Mouse (Mus musculus): ENCODE measurements around the gene Barhl1. TPM values are rescaled to one million over a fixed set of nuclear protein-coding genes. Genes with fewer than 3 reads are reported as not detected.
A peak's percentile ranks its signal among the peaks of the same experiment; 100 is the strongest.

The Barhl1 gene
- polyA plus RNA-seq, 1 experiment from 2014 or later = 7.5 TPM

DNA sequence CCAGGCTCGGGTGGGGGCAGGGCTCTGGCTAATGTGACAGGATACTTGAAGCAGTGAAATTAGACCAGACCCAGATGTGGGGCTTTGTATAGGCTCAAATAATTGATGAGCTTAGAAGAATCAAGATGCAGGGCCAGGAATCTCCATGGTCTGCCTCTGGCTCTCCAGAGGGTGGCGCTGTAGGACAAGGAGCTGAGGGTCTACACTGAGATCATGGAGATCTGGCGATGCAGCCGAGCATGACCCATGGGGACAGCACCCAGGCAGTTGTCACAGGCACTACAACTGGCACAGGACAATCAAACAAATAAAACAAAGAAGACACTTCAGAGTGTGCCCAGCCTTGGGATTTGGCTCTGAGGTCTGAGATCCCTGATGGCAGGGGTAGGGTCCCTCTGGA, 7.4 kb upstream of the Barhl1 start:
- H3K4me1 ChIP-seq = no peaks in the 10 kb centered on the region
- no peaks in the 10 kb centered on the region for H3K9me3 ChIP-seq (replicated peaks)
- WGBS = 0% methylated on average over 4 of the region's 4 CpGs
- H3K27me3 ChIP-seq (replicated peaks) = peaks cover 80% of the 10 kb centered on the region
- no peak overlapping the region for H3K27ac ChIP-seq (replicated peaks)
- H3K9ac ChIP-seq (replicated peaks) = no peak overlapping the region
- no peak overlapping the region for H3K4me2 ChIP-seq
- no peaks in the 10 kb centered on the region for H3K36me3 ChIP-seq
- no peak overlapping the region for H3K4me3 ChIP-seq (replicated peaks)
- ATAC-seq (ENCODE audit: low FRiP score) = peak; percentile 77; the same call in 1 of the 2 replicates

GRCm38 (mm10) chr2:28919001-28919400, 2.5 kb upstream of the Barhl1 start:
- Histone ChIP-seq H3K4me2 (no peak overlapping the region), H3K9ac (replicated peaks) (no peak overlapping the region), H3K4me1 (peaks cover 14% of the 10 kb centered on the region), H3K27me3 (replicated peaks) (peaks cover 94% of the 10 kb centered on the region), H3K9me3 (replicated peaks) (no peaks in the 10 kb centered on the region), H3K4me3 (replicated peaks) (no peak overlapping the region), H3K36me3 (no peaks in the 10 kb centered on the region), H3K27ac (replicated peaks) (no peak overlapping the region)
- WGBS = 0% methylated on average over 4 of the region's 4 CpGs
- ATAC-seq (ENCODE audit: low FRiP score) = no peak

- Histone ChIP-seq H3K9me3 (replicated peaks) (no peaks in the 10 kb centered on the region), H3K27me3 (replicated peaks) (peaks cover 96% of the 10 kb centered on the region), H3K4me3 (replicated peaks) (peak overlapping the region; percentile 9; the same call in 1 of the 2 replicates), H3K36me3 (no peaks in the 10 kb centered on the region), H3K9ac (replicated peaks) (no peak overlapping the region), H3K4me1 (peaks cover 14% of the 10 kb centered on the region), H3K27ac (replicated peaks) (no peak overlapping the region), H3K4me2 (peak overlapping the region; percentile 38)
- ATAC-seq (ENCODE audit: low FRiP score) = no peak
- WGBS = under 1% methylated on average over 69 of the region's 73 CpGs
These were observed 1.3 kb upstream of the Barhl1 start for GRCm38 (mm10) chr2:28917518-28918361.

GRCm38 (mm10) chr2:28917156-28917517, 669 bp upstream of the Barhl1 start:
- H3K4me3 ChIP-seq (replicated peaks) = no peak overlapping the region; the same call in 1 of the 2 replicates
- no peak for ATAC-seq (ENCODE audit: low FRiP score)
- H3K4me2 ChIP-seq = no peak overlapping the region; the same call in 1 of the 2 replicates
- H3K36me3 ChIP-seq = no peaks in the 10 kb centered on the region
- H3K9ac ChIP-seq (replicated peaks) = no peak overlapping the region
- peaks cover 17% of the 10 kb centered on the region for H3K4me1 ChIP-seq
- no peaks in the 10 kb centered on the region for H3K9me3 ChIP-seq (replicated peaks)
- WGBS = 4% methylated on average over 11 of the region's 11 CpGs
- H3K27ac ChIP-seq (replicated peaks) = no peak overlapping the region
- peaks cover 94% of the 10 kb centered on the region for H3K27me3 ChIP-seq (replicated peaks)

GRCm38 (mm10) chr2:28915768-28916512, 528 bp downstream of the Barhl1 start:
- H3K36me3 ChIP-seq = no peaks in the 10 kb centered on the region
- peaks cover 27% of the 10 kb centered on the region for H3K4me1 ChIP-seq
- H3K9me3 ChIP-seq (replicated peaks) = no peaks in the 10 kb centered on the region
- WGBS = 1% methylated on average over 50 of the region's 50 CpGs
- H3K9ac ChIP-seq (replicated peaks) = no peak overlapping the region
- H3K27ac ChIP-seq (replicated peaks) = no peak overlapping the region
- ATAC-seq (ENCODE audit: low FRiP score) = no peak
- peak overlapping the region; percentile 22; the same call in 1 of the 2 replicates for H3K4me3 ChIP-seq (replicated peaks)
- H3K27me3 ChIP-seq (replicated peaks) = peaks cover 94% of the 10 kb centered on the region
- peak overlapping the region; percentile 30; the same call in 1 of the 2 replicates for H3K4me2 ChIP-seq

GRCm38 (mm10) chr2:28915104-28915738, 1.2 kb downstream of the Barhl1 start:
- WGBS = under 1% methylated on average over 22 of the region's 22 CpGs
- H3K4me1 ChIP-seq = peaks cover 27% of the 10 kb centered on the region
- H3K4me3 ChIP-seq (replicated peaks) = peak overlapping the region; percentile 22; the same call in 1 of the 2 replicates
- H3K36me3 ChIP-seq = no peaks in the 10 kb centered on the region
- peaks cover 95% of the 10 kb centered on the region for H3K27me3 ChIP-seq (replicated peaks)
- H3K4me2 ChIP-seq = no peak overlapping the region
- no peaks in the 10 kb centered on the region for H3K9me3 ChIP-seq (replicated peaks)
- H3K9ac ChIP-seq (replicated peaks) = no peak overlapping the region
- H3K27ac ChIP-seq (replicated peaks) = no peak overlapping the region
- ATAC-seq (ENCODE audit: low FRiP score) = no peak

DNA sequence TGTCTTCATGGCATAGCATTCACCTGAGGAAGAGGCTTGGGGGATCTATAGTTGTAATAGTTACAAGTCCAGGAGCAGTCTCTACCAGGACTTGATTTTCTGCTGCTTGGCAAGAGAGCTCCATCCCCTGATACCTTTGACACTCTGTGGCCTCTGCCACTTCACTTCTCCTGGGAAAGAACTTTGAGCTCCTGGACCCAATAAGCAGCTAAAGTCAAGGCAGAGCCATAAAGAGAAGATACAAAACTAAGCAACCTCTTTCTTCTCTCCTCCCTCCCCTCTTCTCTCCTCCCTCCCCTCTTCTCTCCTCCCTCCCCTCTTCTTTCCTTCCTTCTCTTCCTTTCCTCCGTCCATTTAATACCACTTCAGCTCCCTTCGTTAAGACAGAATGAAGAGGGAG, 2.3 kb downstream of the Barhl1 start:
- H3K4me1 ChIP-seq = peaks cover 32% of the 10 kb centered on the region
- WGBS = 3% methylated on average over 2 of the region's 2 CpGs
- 0 out of 2 replicates have a peak overlapping the region, but pooled peaks have one; percentile 0 for H3K4me3 ChIP-seq (replicated peaks)
- H3K4me2 ChIP-seq = no peak overlapping the region
- H3K36me3 ChIP-seq = no peaks in the 10 kb centered on the region
- ATAC-seq (ENCODE audit: low FRiP score) = no peak
- no peak overlapping the region for H3K9ac ChIP-seq (replicated peaks)
- no peaks in the 10 kb centered on the region for H3K9me3 ChIP-seq (replicated peaks)
- H3K27me3 ChIP-seq (replicated peaks) = peaks cover 97% of the 10 kb centered on the region
- no peak overlapping the region for H3K27ac ChIP-seq (replicated peaks)

DNA sequence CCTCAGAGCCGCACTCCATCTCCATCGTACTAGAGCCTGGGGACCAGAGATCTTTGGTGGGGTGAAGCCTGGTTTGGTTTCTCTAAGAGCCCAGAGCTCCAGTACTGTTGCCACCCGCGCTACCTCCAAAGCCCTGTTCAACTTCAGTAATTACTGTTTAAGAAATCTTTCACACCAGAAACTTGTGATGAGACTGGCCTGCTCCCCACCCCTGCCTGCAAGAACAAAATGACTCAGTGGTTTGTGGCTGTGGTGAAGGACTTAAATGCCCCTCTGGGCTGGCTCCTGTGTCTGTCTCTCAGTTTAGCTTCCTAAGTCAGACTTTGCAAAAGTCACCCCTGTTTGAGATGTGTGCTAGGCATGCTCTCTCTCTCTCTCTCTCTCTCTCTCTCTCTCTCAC, 3.5 kb downstream of the Barhl1 start:
- Histone ChIP-seq H3K27ac (replicated peaks) (no peak overlapping the region), H3K36me3 (no peaks in the 10 kb centered on the region), H3K9me3 (replicated peaks) (no peaks in the 10 kb centered on the region), H3K4me1 (peaks cover 41% of the 10 kb centered on the region), H3K27me3 (replicated peaks) (peaks cover 97% of the 10 kb centered on the region), H3K4me3 (replicated peaks) (no peak overlapping the region), H3K9ac (replicated peaks) (no peak overlapping the region), H3K4me2 (no peak overlapping the region)
- 0% methylated on average over 4 of the region's 4 CpGs for WGBS
- ATAC-seq (ENCODE audit: low FRiP score) = no peak

DNA sequence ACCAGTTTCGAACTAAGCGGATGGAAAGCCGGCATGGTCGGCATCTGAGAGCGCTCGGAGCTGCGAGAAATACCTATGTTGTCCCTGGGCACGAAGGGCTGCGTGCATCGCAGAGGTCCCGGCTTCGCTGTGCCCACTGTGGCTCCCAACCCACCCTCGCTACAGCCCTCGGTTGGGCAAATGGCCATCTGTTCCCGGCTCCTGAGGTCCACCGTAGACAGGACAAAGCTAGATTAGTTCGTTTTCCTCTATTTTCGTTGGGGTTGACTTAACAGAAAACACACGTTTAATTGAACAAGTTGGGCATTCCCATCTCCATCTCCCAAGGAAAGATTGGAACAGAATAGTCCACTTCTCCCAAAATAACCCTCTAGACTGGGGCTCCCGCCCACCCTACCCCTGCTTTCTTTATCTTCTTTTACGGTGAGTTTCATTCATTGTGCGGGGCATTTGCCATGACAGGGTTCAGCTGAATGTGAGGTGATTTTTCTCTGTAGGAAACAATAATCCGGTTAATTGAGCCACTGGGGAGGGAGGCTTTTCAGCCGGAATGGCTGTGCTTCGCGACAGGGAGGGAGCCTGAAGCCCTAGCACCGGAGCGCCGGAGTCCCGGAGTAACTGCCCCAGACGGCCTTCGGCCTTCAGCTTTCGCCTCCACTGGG, 4.3 kb downstream of the Barhl1 start:
- no peak for ATAC-seq (ENCODE audit: low FRiP score)
- H3K4me3 ChIP-seq (replicated peaks) = no peak overlapping the region
- no peaks in the 10 kb centered on the region for H3K36me3 ChIP-seq
- peaks cover 97% of the 10 kb centered on the region for H3K27me3 ChIP-seq (replicated peaks)
- peaks cover 38% of the 10 kb centered on the region for H3K4me1 ChIP-seq
- 3% methylated on average over 33 of the region's 33 CpGs for WGBS
- no peaks in the 10 kb centered on the region for H3K9me3 ChIP-seq (replicated peaks)
- H3K9ac ChIP-seq (replicated peaks) = no peak overlapping the region
- no peak overlapping the region for H3K4me2 ChIP-seq
- no peak overlapping the region for H3K27ac ChIP-seq (replicated peaks)

- ATAC-seq (ENCODE audit: low FRiP score) = no peak
- 2% methylated on average over 44 of the region's 44 CpGs for WGBS
- Histone ChIP-seq H3K9ac (replicated peaks) (no peak overlapping the region), H3K9me3 (replicated peaks) (no peaks in the 10 kb centered on the region), H3K36me3 (no peaks in the 10 kb centered on the region), H3K4me1 (peaks cover 38% of the 10 kb centered on the region), H3K27me3 (replicated peaks) (peaks cover 97% of the 10 kb centered on the region), H3K4me2 (0 out of 2 replicates have a peak overlapping the region, but pooled peaks have one; percentile 11), H3K4me3 (replicated peaks) (peak overlapping the region; percentile 10; the same call in 1 of the 2 replicates), H3K27ac (replicated peaks) (no peak overlapping the region)
These were observed 5.0 kb downstream of the Barhl1 start for GRCm38 (mm10) chr2:28911331-28912038.

Data from neural tube, embryonic 15.5 days (tissue).